Mouse (Mus musculus) embryonic facial prominence, embryonic 13.5 days (tissue): Measurements from ENCODE around the gene Il17f. TPM values are rescaled to one million over a fixed set of nuclear protein-coding genes. Genes with fewer than 3 reads are reported as not detected.

Source experiments
- polyA plus RNA-seq: library from polyadenylated mRNA; unstranded; fragments of >200 nt; fragmentation: Nextera tagmentation; extraction: Ambion mirVana; gene quantifications from 2 replicates; pipeline ENCODE4 v1.2.1, GENCODE M21; 2015

The Il17f gene
- polyA plus RNA-seq, 1 experiment from 2014 or later: not detected

Other genes with a start within 250 kb of the Il17f start
- gene Pkhd1, start 172.6 kb downstream of the Il17f start, polyA plus RNA-seq: not detected in 2 replicates
- gene Il17a, start 59.7 kb downstream of the Il17f start, polyA plus RNA-seq: not detected in 2 replicates
- gene Mcm3, start 29.7 kb upstream of the Il17f start, polyA plus RNA-seq: 127 and 138 TPM in 2 replicates
- gene Paqr8, start 100.0 kb upstream of the Il17f start, polyA plus RNA-seq: 6.0 and 7.0 TPM in 2 replicates
- gene Efhc1, start 161.0 kb upstream of the Il17f start, polyA plus RNA-seq: 2.6 and 2.7 TPM in 2 replicates